Mouse (Mus musculus) neural tube, embryonic 11.5 days (tissue): Measurements from ENCODE around the gene Pex14. TPM values are rescaled to one million over a fixed set of nuclear protein-coding genes. Genes with fewer than 3 reads are reported as not detected.

ENCODE experiments used
- ATAC-seq: fragments of 200-750 bp; cut with Nextera tagmentation; 2 replicates; pipeline ENCODE4 v1.8.0; 2017; ENCODE audit warnings: moderate number of reproducible peaks, mild to moderate bottlenecking, moderate TSS enrichment, moderate library complexity; ENCODE audit not compliant: insufficient read depth, low FRiP score, low TSS enrichment
- DNase-seq: peaks from one replicate; pipeline ENCODE4 v3.0.0-alpha.2; 2015; ENCODE audit warnings: low spot score
- H3K27ac ChIP-seq: fragments of 300-500 bp; sonication (generic); 2 replicates; pipeline ENCODE4 v1.5.1; 2014; ENCODE audit warnings: low read depth, mild to moderate bottlenecking, low read length
- H3K27me3 ChIP-seq: fragments of 300-500 bp; sonication (generic); 2 replicates; pipeline ENCODE4 v1.6.1; 2014; ENCODE audit warnings: mild to moderate bottlenecking, low read length, mixed read lengths; ENCODE audit not compliant: control insufficient read depth, insufficient read depth
- H3K36me3 ChIP-seq: fragments of 300-500 bp; sonication (generic); 2 replicates; pipeline ENCODE4 v1.6.1; 2014; ENCODE audit warnings: mild to moderate bottlenecking, low read length, moderate library complexity, mixed read lengths; ENCODE audit not compliant: control insufficient read depth, insufficient read depth
- H3K4me1 ChIP-seq: fragments of 300-500 bp; sonication (generic); 2 replicates; pipeline ENCODE4 v1.6.1; 2014; ENCODE audit warnings: low read length, mixed read lengths; ENCODE audit not compliant: control insufficient read depth, insufficient read depth
- H3K4me2 ChIP-seq: fragments of 300-500 bp; sonication (generic); 2 replicates; pipeline ENCODE4 v1.6.1; 2014; ENCODE audit warnings: low read depth, mild to moderate bottlenecking, moderate library complexity
- H3K4me3 ChIP-seq: fragments of 300-500 bp; sonication (generic); 2 replicates; pipeline ENCODE4 v1.5.1; 2014; ENCODE audit warnings: low read depth, low read length
- H3K9ac ChIP-seq: fragments of 300-500 bp; sonication (generic); 2 replicates; pipeline ENCODE4 v1.6.1; 2014; ENCODE audit warnings: mild to moderate bottlenecking, low read length
- H3K9me3 ChIP-seq: fragments of 300-500 bp; sonication (generic); 2 replicates; pipeline ENCODE4 v1.6.1; 2016; ENCODE audit warnings: low read length; ENCODE audit not compliant: control insufficient read depth
- whole genome bisulfite sequencing: fragments of 180-500 bp; shearing (Covaris S2); extraction: QIAGEN DNeasy Blood & Tissue Kit; methylation state at CpG from one replicate; pipeline ENCODE4 v1.1.7; 2014; 5-methylcytosine and 5-hydroxymethylcytosine counted together
- polyA plus RNA-seq: library from polyadenylated mRNA; unstranded; fragments of >200 nt; fragmentation: Nextera tagmentation; extraction: Ambion mirVana; gene quantifications from 2 replicates; pipeline ENCODE4 v1.2.1, GENCODE M21; 2014

The Pex14 gene
- polyA plus RNA-seq, 1 experiment from 2014 or later, result 43.0 TPM

DNA sequence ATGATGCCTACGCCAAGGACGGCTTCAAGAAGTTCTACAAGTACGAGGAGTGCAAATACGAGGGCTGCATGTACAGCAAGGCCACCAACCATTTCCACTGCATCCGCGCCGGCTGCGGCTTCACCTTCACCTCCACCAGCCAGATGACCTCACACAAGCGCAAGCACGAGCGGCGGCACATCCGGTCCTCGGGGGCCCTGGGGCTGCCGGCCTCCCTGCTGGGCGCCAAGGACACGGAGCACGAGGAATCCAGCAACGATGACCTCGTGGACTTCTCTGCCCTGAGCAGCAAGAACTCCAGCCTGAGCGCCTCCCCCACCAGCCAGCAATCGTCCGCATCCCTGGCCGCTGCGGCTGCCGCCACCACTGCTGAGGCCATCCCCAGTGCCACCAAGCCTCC lies 161.1 kb downstream of the Pex14 start:
- Histone ChIP-seq H3K36me3 (no peaks in the 10 kb centered on the region), H3K27ac (no peak overlapping the region), H3K4me1 (peaks cover 17% of the 10 kb centered on the region)

DNA sequence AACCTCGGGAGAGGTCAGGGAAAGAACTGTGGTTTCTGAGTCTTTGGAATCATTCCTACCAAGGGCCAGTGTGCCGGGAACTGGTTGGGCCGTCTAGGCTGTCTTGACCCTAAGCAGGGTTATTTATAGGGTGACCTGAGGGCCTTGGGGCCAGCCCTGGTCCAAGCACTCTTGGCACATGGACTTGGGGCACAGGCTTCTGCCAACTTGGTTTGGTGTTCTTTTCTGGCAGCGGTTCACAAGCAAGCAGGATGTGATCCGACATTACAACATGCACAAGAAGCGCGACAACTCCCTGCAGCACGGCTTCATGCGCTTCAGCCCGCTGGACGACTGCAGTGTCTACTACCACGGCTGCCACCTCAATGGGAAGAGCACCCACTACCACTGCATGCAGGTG lies 162.9 kb downstream of the Pex14 start:
- H3K4me2 ChIP-seq, result no peak overlapping the region
- H3K4me1 ChIP-seq, result peaks cover 17% of the 10 kb centered on the region
- H3K4me3 ChIP-seq, result no peak overlapping the region
- H3K27ac ChIP-seq, result no peak overlapping the region
- WGBS, result 89% methylated on average over 12 of the region's 12 CpGs
- no peak for DNase-seq
- no peaks in the 10 kb centered on the region for H3K36me3 ChIP-seq
- H3K9ac ChIP-seq, result no peak overlapping the region
- H3K9me3 ChIP-seq, result no peaks in the 10 kb centered on the region
- H3K27me3 ChIP-seq, result no peaks in the 10 kb centered on the region; the same call in 1 of the 2 replicates
- ATAC-seq, result no peak

More for the DNA sequence above, 161.1 kb downstream of the Pex14 start:
- no peak overlapping the region for H3K4me3 ChIP-seq
- no peak overlapping the region for H3K9ac ChIP-seq
- no peaks in the 10 kb centered on the region; the same call in 1 of the 2 replicates for H3K27me3 ChIP-seq
- DNase-seq (no peak), ATAC-seq (no peak)
- WGBS, result 81% methylated on average over 25 of the region's 26 CpGs
- H3K9me3 ChIP-seq, result no peaks in the 10 kb centered on the region
- H3K4me2 ChIP-seq, result no peak overlapping the region

DNA sequence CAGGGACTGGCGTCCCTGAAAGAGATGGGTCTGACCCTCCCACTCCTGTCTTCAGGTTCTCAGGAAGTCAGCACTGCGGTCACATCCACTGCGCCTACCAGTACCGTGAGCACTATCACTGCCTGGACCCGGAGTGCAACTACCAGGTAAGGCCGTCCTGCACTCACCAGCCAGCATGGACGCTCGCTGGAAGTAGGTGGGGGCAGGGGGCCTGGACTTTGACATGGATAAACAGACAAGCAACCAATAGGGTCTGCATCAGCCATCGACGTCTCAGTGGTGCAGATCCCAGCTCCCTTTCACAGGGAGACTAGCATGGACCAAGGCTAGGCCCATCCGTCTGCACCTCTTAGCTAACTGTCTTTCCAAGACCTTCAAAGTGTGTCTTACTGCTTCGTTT lies 163.6 kb downstream of the Pex14 start:
- H3K36me3 ChIP-seq, result no peaks in the 10 kb centered on the region
- H3K4me3 ChIP-seq, result no peak overlapping the region
- H3K27ac ChIP-seq, result no peak overlapping the region; the same call in 1 of the 2 replicates
- no peak for DNase-seq
- no peak overlapping the region for H3K4me2 ChIP-seq
- H3K27me3 ChIP-seq, result no peaks in the 10 kb centered on the region; the same call in 1 of the 2 replicates
- no peak for ATAC-seq
- peaks cover 14% of the 10 kb centered on the region for H3K4me1 ChIP-seq
- no peak overlapping the region for H3K9ac ChIP-seq
- WGBS, result 89% methylated on average over 12 of the region's 12 CpGs
- no peaks in the 10 kb centered on the region for H3K9me3 ChIP-seq

DNA sequence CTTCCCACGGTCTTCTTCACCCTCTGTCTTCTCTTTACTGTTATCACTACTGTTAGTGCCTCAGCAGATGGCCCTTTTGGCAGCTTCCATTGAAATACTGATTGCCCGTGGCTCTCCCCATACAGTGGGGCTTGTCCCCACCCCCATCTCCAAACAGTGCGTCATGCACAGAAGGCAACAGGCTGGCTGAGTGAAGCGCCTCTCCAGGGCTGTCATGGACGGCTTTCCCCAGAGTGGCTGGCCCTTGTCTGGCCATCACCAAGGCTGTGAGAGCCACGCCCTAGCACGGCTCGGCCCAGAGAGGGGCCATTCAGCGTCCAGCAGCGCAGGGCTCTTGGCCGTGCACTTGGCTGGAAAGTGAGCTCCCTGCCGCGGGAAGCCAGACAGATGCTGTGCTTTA lies 164.5 kb downstream of the Pex14 start:
- no peaks in the 10 kb centered on the region for H3K36me3 ChIP-seq
- 25% methylated on average over 13 of the region's 13 CpGs for WGBS
- H3K9ac ChIP-seq, result no peak overlapping the region
- H3K4me3 ChIP-seq, result no peak overlapping the region
- no peak overlapping the region for H3K27ac ChIP-seq
- peaks cover 8% of the 10 kb centered on the region for H3K4me1 ChIP-seq
- ATAC-seq, result peak; percentile 48
- H3K4me2 ChIP-seq, result no peak overlapping the region
- DNase-seq, result no peak
- H3K9me3 ChIP-seq, result no peaks in the 10 kb centered on the region
- H3K27me3 ChIP-seq, result no peaks in the 10 kb centered on the region; the same call in 1 of the 2 replicates

DNA sequence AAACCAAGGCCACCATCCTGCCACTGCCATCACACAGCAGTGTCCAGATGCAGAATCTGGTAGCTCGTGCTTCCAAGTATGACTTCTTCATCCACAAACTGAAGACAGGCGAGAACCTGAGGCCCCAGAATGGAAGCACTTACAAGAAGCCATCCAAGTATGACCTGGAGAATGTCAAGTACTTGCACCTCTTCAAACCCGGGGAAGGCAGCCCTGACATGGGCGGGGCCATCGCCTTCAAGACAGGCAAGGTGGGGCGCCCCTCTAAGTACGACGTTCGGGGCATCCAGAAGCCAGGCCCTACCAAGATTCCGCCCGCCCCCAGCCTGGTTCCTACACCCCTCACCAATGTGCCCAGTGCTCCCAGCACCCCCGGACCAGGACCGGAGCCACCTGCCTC lies 166.6 kb downstream of the Pex14 start:
- H3K27me3 ChIP-seq, result peaks cover 3% of the 10 kb centered on the region
- ATAC-seq, result no peak
- 89% methylated on average over 13 of the region's 13 CpGs for WGBS
- DNase-seq, result no peak
- H3K27ac ChIP-seq, result no peak overlapping the region
- H3K4me3 ChIP-seq, result no peak overlapping the region
- no peak overlapping the region for H3K4me2 ChIP-seq
- H3K4me1 ChIP-seq, result peaks cover 4% of the 10 kb centered on the region; the same call in 1 of the 2 replicates
- H3K36me3 ChIP-seq, result no peaks in the 10 kb centered on the region
- no peaks in the 10 kb centered on the region for H3K9me3 ChIP-seq
- H3K9ac ChIP-seq, result no peak overlapping the region

DNA sequence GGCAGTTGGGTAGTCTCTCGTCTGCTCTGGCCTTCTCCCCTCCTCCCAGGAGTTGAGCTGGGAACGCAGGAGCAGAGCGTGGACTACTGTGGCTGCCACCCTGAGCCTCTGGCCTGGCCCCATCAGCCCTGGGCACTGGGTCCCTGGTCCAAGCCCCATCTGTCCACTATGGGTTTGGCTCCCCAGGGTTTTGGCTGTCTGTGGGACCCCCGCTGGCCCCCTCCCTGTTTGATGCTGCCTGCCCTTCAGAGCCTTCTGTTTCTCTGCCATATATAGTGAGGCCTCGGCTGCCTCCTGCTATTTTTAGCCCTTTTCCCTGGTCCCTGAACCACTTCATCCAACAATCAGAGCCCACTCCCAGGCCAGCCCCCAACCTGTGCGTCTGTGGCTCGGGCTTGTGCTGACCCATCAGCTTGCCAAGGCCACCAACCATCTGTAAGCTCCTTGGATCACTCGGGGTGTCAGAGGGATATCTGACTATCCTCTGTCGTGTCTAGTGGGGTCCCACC lies 168.9 kb downstream of the Pex14 start:
- Histone ChIP-seq H3K9ac (no peak overlapping the region), H3K4me3 (no peak overlapping the region), H3K9me3 (no peaks in the 10 kb centered on the region), H3K27ac (no peak overlapping the region), H3K27me3 (peaks cover 9% of the 10 kb centered on the region), H3K36me3 (no peaks in the 10 kb centered on the region), H3K4me2 (no peak overlapping the region), H3K4me1 (peaks cover 14% of the 10 kb centered on the region)
- WGBS, result 68% methylated on average over 9 of the region's 9 CpGs
- ATAC-seq (no peak), DNase-seq (no peak)

DNA sequence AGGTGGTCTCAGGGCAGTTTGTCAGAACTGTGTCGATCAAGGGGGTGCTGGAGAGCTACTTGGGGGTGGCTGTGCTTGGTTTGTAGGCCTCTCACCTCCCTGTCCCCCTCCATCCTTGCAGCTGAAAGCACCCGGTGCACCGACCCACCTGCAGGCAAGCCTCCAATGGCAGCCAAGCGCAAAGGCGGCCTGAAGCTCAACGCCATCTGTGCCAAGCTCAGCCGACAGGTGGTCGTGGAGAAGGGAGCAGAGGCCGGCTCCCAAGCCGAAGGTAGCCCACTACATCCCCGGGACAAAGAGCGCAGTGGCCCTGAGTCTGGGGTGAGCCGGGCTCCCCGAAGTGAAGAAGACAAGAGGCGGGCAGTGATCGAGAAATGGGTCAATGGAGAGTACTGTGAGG lies 170.8 kb downstream of the Pex14 start:
- peaks cover 17% of the 10 kb centered on the region for H3K4me1 ChIP-seq
- 92% methylated on average over 16 of the region's 16 CpGs for WGBS
- no peak overlapping the region for H3K27ac ChIP-seq

DNA sequence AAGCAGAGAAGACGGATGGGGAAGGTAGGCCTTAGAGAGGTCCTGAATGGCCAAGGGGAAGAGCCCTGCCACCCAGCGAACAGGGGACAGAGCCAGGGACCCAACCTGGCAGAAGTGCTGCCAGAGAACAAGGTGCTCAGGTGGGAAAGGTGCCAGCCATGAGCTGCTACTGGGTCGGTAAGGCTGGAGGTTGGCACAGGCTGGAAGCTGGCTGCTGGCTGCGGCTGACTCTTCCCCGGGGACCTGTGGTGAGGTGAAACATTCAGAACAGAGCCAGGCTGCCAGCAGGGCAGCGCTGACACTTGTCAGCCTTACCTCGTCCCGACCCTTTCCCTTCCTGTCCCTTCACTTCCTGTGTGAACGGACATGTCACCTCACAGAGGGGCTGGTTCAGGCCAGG lies 171.4 kb downstream of the Pex14 start:
- WGBS, result 74% methylated on average over 9 of the region's 9 CpGs
- no peak overlapping the region for H3K27ac ChIP-seq

More for the DNA sequence above, 170.8 kb downstream of the Pex14 start:
- Histone ChIP-seq H3K4me3 (no peak overlapping the region), H3K9me3 (no peaks in the 10 kb centered on the region), H3K9ac (no peak overlapping the region), H3K36me3 (no peaks in the 10 kb centered on the region), H3K4me2 (no peak overlapping the region), H3K27me3 (peaks cover 9% of the 10 kb centered on the region)
- ATAC-seq (no peak), DNase-seq (no peak)

DNA sequence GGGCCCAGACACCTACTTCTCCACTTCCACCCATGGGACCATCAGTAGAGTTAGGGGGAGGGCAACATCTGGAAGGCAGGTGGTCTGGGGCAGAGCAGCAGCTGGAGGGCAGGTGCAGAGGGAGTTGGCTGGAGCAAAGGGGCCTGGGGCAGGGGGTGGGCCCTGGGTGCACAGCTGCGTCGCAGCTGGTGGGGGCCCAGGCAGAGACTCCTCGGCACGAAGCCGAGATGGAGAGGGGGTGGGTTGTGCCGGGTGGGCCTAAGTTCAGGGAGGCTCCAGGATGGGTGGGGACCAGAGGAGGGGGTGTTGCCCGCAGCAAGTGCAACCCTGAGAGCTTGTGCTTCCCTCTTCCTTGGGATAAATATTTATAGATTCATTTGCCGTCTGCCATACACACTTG lies 173.2 kb downstream of the Pex14 start:
- no peak for ATAC-seq
- Histone ChIP-seq H3K4me3 (no peak overlapping the region), H3K4me1 (peaks cover 36% of the 10 kb centered on the region), H3K4me2 (no peak overlapping the region), H3K36me3 (no peaks in the 10 kb centered on the region), H3K9ac (no peak overlapping the region), H3K27me3 (peaks cover 19% of the 10 kb centered on the region), H3K9me3 (no peaks in the 10 kb centered on the region), H3K27ac (no peak overlapping the region)
- peak; percentile 34 for DNase-seq
- 53% methylated on average over 5 of the region's 8 CpGs for WGBS

More for the DNA sequence above, 171.4 kb downstream of the Pex14 start:
- no peak overlapping the region for H3K4me3 ChIP-seq
- H3K9ac ChIP-seq, result no peak overlapping the region
- no peaks in the 10 kb centered on the region for H3K36me3 ChIP-seq
- H3K4me1 ChIP-seq, result peaks cover 23% of the 10 kb centered on the region
- no peak overlapping the region for H3K4me2 ChIP-seq
- DNase-seq (no peak), ATAC-seq (no peak)
- peaks cover 9% of the 10 kb centered on the region for H3K27me3 ChIP-seq
- no peaks in the 10 kb centered on the region for H3K9me3 ChIP-seq
